ENCODE assay signal across 9 mouse cellular contexts in genomic region chr4:23832385-23833164, GRCm38 (mm10).
DNase-seq lines count a peak whose midpoint lies in the region.
"Had no signal": no experiment of that assay in that cellular context is flagged by ENCODE, and none has a peak within 500 bp of the region (broad histone marks: within the 10 kb centered on the region; RNA-seq: fewer than 3 reads in every experiment).

No protein-coding gene starts in this region.

- peak; percentile 1 to 19 for DNase-seq in frontal cortex, adult 2 months (ENCODE audit: extremely low spot score in 1 of 2, low spot score in 1 of 2)
- DNase-seq in frontal cortex, postnatal 25 days (ENCODE audit: low spot score in 2 of 2), result no peak
- DNase-seq in layer of hippocampus, postnatal 36 days, result peak; percentile 18 to 32
- no peak for DNase-seq in layer of hippocampus, adult 9-11 months
- DNase-seq in right cerebral cortex, postnatal 10 days (ENCODE audit: low spot score in 2 of 2), result peak; percentile 36 to 53
- DNase-seq in right cerebral cortex, postnatal 25 days, result no peak
- DNase-seq in thymus, postnatal 25 days, result no peak
- DNase-seq: cerebellum, adult 11 months; liver, embryonic 13.5 days had no signal

Comparison
In these comparisons a context has a peak if more than half of its experiments do, and no peak if none do; other contexts are left out.
1. DNase-seq: peak in frontal cortex, adult 2 months (2 of 2), layer of hippocampus, postnatal 36 days (2 of 2) and right cerebral cortex, postnatal 10 days (2 of 2); none in frontal cortex, postnatal 25 days (0 of 2), layer of hippocampus, adult 9-11 months (single experiment), right cerebral cortex, postnatal 25 days (single experiment) and thymus, postnatal 25 days (single experiment).